Mouse (Mus musculus): ENCODE data around the gene Ccdc88b. TPM values are rescaled to one million over a fixed set of nuclear protein-coding genes. Genes with fewer than 3 reads are reported as not detected.
A peak's percentile ranks its signal among the peaks of the same experiment; 100 is the strongest.

Gene Ccdc88b
- polyA plus RNA-seq, 1 experiment from 2014 or later: 1.6 TPM

GRCm38 (mm10) chr19:6860706-6861105, 2.7 kb upstream of the Ccdc88b start:
- ATAC-seq (ENCODE audit: low read depth): no peak
- no peaks in the 10 kb centered on the region for H3K36me3 ChIP-seq (ENCODE audit: control insufficient read depth, insufficient read depth, low read length)
- no peaks in the 10 kb centered on the region for H3K9me3 ChIP-seq (ENCODE audit: control insufficient read depth, low read length)
- H3K27ac ChIP-seq (ENCODE audit: low read length): no peak overlapping the region
- H3K4me1 ChIP-seq (replicated peaks; ENCODE audit: control insufficient read depth, insufficient read depth, low read length): no peaks in the 10 kb centered on the region
- no peak overlapping the region for H3K4me3 ChIP-seq (ENCODE audit: low read length)
- 78% methylated on average over 6 of the region's 6 CpGs for WGBS
- no peaks in the 10 kb centered on the region for H3K27me3 ChIP-seq (ENCODE audit: control insufficient read depth, insufficient read depth, low read depth, low read length)
- H3K9ac ChIP-seq (ENCODE audit: low read length): no peak overlapping the region
- H3K4me2 ChIP-seq (ENCODE audit: low read depth, low read length): no peak overlapping the region

DNA sequence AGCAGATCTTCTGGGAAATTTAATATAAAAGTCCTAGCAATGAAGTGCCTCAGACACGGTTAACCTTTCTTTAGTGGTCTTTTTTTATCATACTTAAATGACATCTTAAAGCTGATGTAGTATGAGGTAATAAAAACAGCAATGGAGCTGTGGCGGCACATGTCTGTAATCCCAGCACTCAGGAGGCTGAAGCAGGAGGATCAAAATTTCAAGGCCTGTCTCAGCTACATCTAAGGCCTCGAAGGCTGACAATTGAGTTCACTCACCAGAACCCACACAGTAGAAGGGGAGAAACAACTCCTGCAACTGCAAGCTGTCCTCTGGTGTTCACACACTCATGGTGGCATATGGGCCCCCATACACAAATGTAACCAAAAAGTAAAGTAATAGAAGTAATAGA, 2.0 kb upstream of the Ccdc88b start:
- no peak for ATAC-seq (ENCODE audit: low read depth)
- Histone ChIP-seq H3K9ac (ENCODE audit: low read length) (no peak overlapping the region), H3K4me2 (ENCODE audit: low read depth, low read length) (no peak overlapping the region), H3K36me3 (ENCODE audit: control insufficient read depth, insufficient read depth, low read length) (no peaks in the 10 kb centered on the region), H3K4me1 (replicated peaks; ENCODE audit: control insufficient read depth, insufficient read depth, low read length) (peaks cover 5% of the 10 kb centered on the region), H3K27me3 (ENCODE audit: control insufficient read depth, insufficient read depth, low read depth, low read length) (no peaks in the 10 kb centered on the region), H3K4me3 (ENCODE audit: low read length) (no peak overlapping the region), H3K9me3 (ENCODE audit: control insufficient read depth, low read length) (no peaks in the 10 kb centered on the region), H3K27ac (ENCODE audit: low read length) (no peak overlapping the region)
- WGBS: 80% methylated on average over 3 of the region's 3 CpGs

DNA sequence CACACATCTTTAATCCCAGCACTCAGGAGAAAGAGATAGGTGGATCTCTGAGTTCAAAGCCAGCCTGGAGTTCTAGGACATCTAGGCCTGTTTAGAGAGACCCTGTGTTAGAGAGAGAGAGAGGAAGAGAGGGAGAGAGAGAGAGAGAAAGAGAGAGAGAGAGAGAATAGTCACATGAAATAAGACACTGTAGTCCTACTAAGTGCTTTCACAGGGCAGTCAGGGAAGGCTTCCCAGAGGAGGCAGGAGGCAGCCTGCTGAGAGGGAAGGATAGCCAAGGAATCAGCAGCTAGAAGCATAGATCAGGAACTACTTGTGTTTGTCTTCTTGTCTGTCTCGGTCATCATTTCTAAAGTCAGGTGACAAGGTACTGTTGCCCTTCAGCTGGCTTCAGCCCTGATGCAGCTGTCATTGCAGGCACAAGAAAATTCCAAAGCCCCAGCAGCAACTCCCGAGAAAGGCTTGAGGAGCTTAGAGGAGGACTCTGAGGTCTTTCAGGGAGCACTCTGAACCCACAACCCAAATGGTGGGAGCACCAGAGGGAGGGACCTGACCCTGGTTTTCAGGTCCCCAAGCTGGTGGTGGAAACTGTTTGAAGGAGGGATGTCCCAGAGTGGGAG, 1.1 kb upstream of the Ccdc88b start:
- Histone ChIP-seq H3K27ac (ENCODE audit: low read length) (no peak overlapping the region), H3K4me1 (replicated peaks; ENCODE audit: control insufficient read depth, insufficient read depth, low read length) (peaks cover 6% of the 10 kb centered on the region), H3K36me3 (ENCODE audit: control insufficient read depth, insufficient read depth, low read length) (no peaks in the 10 kb centered on the region), H3K27me3 (ENCODE audit: control insufficient read depth, insufficient read depth, low read depth, low read length) (no peaks in the 10 kb centered on the region; the same call in 1 of the 2 replicates), H3K9me3 (ENCODE audit: control insufficient read depth, low read length) (no peaks in the 10 kb centered on the region), H3K9ac (ENCODE audit: low read length) (no peak overlapping the region), H3K4me2 (ENCODE audit: low read depth, low read length) (no peak overlapping the region), H3K4me3 (ENCODE audit: low read length) (no peak overlapping the region)
- ATAC-seq (ENCODE audit: low read depth): no peak
- 65% methylated on average over 2 of the region's 2 CpGs for WGBS

- no peaks in the 10 kb centered on the region; the same call in 1 of the 2 replicates for H3K27me3 ChIP-seq (ENCODE audit: control insufficient read depth, insufficient read depth, low read depth, low read length)
- no peak overlapping the region for H3K9ac ChIP-seq (ENCODE audit: low read length)
- H3K27ac ChIP-seq (ENCODE audit: low read length): no peak overlapping the region
- no peaks in the 10 kb centered on the region for H3K9me3 ChIP-seq (ENCODE audit: control insufficient read depth, low read length)
- H3K4me3 ChIP-seq (ENCODE audit: low read length): no peak overlapping the region
- peaks cover 6% of the 10 kb centered on the region for H3K4me1 ChIP-seq (replicated peaks; ENCODE audit: control insufficient read depth, insufficient read depth, low read length)
- no peak for ATAC-seq (ENCODE audit: low read depth)
- no peaks in the 10 kb centered on the region for H3K36me3 ChIP-seq (ENCODE audit: control insufficient read depth, insufficient read depth, low read length)
- no peak overlapping the region for H3K4me2 ChIP-seq (ENCODE audit: low read depth, low read length)
- WGBS: 64% methylated on average over 9 of the region's 9 CpGs
These were observed 513 bp downstream of the Ccdc88b start for GRCm38 (mm10) chr19:6857391-6858005.

GRCm38 (mm10) chr19:6857003-6857360, 1.0 kb downstream of the Ccdc88b start:
- Histone ChIP-seq H3K4me2 (ENCODE audit: low read depth, low read length) (no peak overlapping the region), H3K27me3 (ENCODE audit: control insufficient read depth, insufficient read depth, low read depth, low read length) (no peaks in the 10 kb centered on the region; the same call in 1 of the 2 replicates), H3K9ac (ENCODE audit: low read length) (no peak overlapping the region), H3K9me3 (ENCODE audit: control insufficient read depth, low read length) (no peaks in the 10 kb centered on the region), H3K4me3 (ENCODE audit: low read length) (no peak overlapping the region), H3K27ac (ENCODE audit: low read length) (no peak overlapping the region), H3K36me3 (ENCODE audit: control insufficient read depth, insufficient read depth, low read length) (no peaks in the 10 kb centered on the region), H3K4me1 (replicated peaks; ENCODE audit: control insufficient read depth, insufficient read depth, low read length) (peaks cover 6% of the 10 kb centered on the region)
- no peak for ATAC-seq (ENCODE audit: low read depth)
- 38% methylated on average over 3 of the region's 3 CpGs for WGBS

GRCm38 (mm10) chr19:6856281-6857002, 1.6 kb downstream of the Ccdc88b start:
- H3K4me3 ChIP-seq (ENCODE audit: low read length): no peak overlapping the region
- H3K27ac ChIP-seq (ENCODE audit: low read length): no peak overlapping the region
- H3K9me3 ChIP-seq (ENCODE audit: control insufficient read depth, low read length): no peaks in the 10 kb centered on the region
- no peak overlapping the region for H3K9ac ChIP-seq (ENCODE audit: low read length)
- H3K27me3 ChIP-seq (ENCODE audit: control insufficient read depth, insufficient read depth, low read depth, low read length): no peaks in the 10 kb centered on the region; the same call in 1 of the 2 replicates
- H3K4me1 ChIP-seq (replicated peaks; ENCODE audit: control insufficient read depth, insufficient read depth, low read length): peaks cover 6% of the 10 kb centered on the region
- 0 out of 2 replicates have a peak, but pooled peaks have one; percentile 30 for ATAC-seq (ENCODE audit: low read depth)
- H3K36me3 ChIP-seq (ENCODE audit: control insufficient read depth, insufficient read depth, low read length): no peaks in the 10 kb centered on the region
- WGBS: 30% methylated on average over 12 of the region's 12 CpGs
- no peak overlapping the region for H3K4me2 ChIP-seq (ENCODE audit: low read depth, low read length)

DNA sequence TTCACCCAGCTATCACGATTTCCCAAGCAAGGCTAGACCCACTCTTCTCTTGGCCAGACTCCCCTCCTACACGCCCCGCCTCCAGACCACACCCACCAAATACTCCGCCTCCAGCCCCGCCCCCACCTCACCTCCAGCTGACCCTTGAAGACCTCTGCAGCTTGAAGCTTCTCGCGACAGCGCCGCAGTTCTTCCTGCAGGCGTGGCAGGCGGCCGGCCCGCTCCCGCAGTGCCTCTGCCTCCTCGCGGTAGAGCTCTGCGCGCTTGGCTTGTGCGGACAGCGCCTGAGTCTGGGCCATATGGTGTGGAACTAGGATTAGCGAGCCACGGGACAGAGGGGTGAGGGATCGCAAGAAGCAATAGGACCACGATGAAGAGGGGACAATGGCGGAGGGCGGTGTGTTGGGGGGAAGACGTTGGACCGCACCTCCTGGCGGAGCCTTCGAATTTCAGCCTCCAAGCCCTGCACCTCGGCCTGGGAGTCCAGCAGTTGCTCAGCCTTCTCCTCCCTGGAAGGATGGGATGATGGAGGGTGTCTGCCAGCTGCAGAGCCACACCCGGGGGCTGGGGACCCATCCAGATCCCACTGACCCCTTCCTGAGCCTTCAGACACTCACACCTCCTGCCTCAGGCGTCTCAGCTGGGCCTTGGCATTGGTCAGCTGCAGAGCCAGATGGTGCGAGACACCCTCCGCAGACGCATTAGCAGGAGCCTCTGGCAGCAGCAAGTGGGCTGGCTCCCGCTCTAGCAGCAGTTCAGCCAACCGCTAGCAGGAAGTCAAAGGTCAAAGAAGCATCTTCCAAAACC, 2.6 kb downstream of the Ccdc88b start:
- no peaks in the 10 kb centered on the region; the same call in 1 of the 2 replicates for H3K27me3 ChIP-seq (ENCODE audit: control insufficient read depth, insufficient read depth, low read depth, low read length)
- H3K4me3 ChIP-seq (ENCODE audit: low read length): peak overlapping the region; percentile 1; the same call in 1 of the 2 replicates
- H3K4me2 ChIP-seq (ENCODE audit: low read depth, low read length): peak overlapping the region; percentile 33
- ATAC-seq (ENCODE audit: low read depth): peak; percentile 67; the same call in 1 of the 2 replicates
- no peaks in the 10 kb centered on the region for H3K9me3 ChIP-seq (ENCODE audit: control insufficient read depth, low read length)
- no peak overlapping the region for H3K27ac ChIP-seq (ENCODE audit: low read length)
- 6% methylated on average over 38 of the region's 38 CpGs for WGBS
- no peaks in the 10 kb centered on the region for H3K36me3 ChIP-seq (ENCODE audit: control insufficient read depth, insufficient read depth, low read length)
- H3K9ac ChIP-seq (ENCODE audit: low read length): no peak overlapping the region
- peaks cover 6% of the 10 kb centered on the region for H3K4me1 ChIP-seq (replicated peaks; ENCODE audit: control insufficient read depth, insufficient read depth, low read length)

DNA sequence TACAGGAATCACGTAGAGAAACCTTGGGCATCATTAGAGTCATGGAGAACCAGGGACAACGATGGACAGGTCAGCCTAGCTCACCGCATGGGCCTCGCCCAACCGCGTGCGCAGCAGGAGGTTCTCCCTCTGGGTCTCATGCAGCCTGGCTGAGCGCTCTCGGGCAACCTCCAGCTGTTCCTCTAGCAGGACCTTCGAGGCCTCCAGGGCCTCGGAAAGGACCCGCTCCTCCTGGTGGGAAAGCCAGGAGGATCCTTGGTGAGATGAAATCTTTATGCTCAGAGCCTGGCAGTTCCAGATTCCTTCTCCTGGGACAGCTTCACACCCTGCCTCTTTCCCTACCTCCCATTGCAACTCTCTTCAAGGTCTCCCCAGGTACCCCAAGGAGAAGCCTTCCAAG, 3.4 kb downstream of the Ccdc88b start:
- Histone ChIP-seq H3K9me3 (ENCODE audit: control insufficient read depth, low read length) (no peaks in the 10 kb centered on the region), H3K4me2 (ENCODE audit: low read depth, low read length) (no peak overlapping the region), H3K4me3 (ENCODE audit: low read length) (no peak overlapping the region), H3K36me3 (ENCODE audit: control insufficient read depth, insufficient read depth, low read length) (no peaks in the 10 kb centered on the region), H3K9ac (ENCODE audit: low read length) (no peak overlapping the region), H3K27me3 (ENCODE audit: control insufficient read depth, insufficient read depth, low read depth, low read length) (peaks cover 1% of the 10 kb centered on the region; the same call in 1 of the 2 replicates), H3K27ac (ENCODE audit: low read length) (no peak overlapping the region), H3K4me1 (replicated peaks; ENCODE audit: control insufficient read depth, insufficient read depth, low read length) (peaks cover 6% of the 10 kb centered on the region)
- no peak for ATAC-seq (ENCODE audit: low read depth)
- 83% methylated on average over 12 of the region's 12 CpGs for WGBS

GRCm38 (mm10) chr19:6853903-6854302, 4.1 kb downstream of the Ccdc88b start:
- H3K4me2 ChIP-seq (ENCODE audit: low read depth, low read length): no peak overlapping the region
- H3K9ac ChIP-seq (ENCODE audit: low read length): no peak overlapping the region
- no peak overlapping the region for H3K27ac ChIP-seq (ENCODE audit: low read length)
- H3K4me3 ChIP-seq (ENCODE audit: low read length): no peak overlapping the region
- H3K9me3 ChIP-seq (ENCODE audit: control insufficient read depth, low read length): no peaks in the 10 kb centered on the region
- ATAC-seq (ENCODE audit: low read depth): no peak
- H3K27me3 ChIP-seq (ENCODE audit: control insufficient read depth, insufficient read depth, low read depth, low read length): peaks cover 9% of the 10 kb centered on the region
- H3K36me3 ChIP-seq (ENCODE audit: control insufficient read depth, insufficient read depth, low read length): no peaks in the 10 kb centered on the region
- peaks cover 6% of the 10 kb centered on the region for H3K4me1 ChIP-seq (replicated peaks; ENCODE audit: control insufficient read depth, insufficient read depth, low read length)
- WGBS: 72% methylated on average over 8 of the region's 8 CpGs

Measured in lung, embryonic 16.5 days (tissue).